Mouse (Mus musculus) midbrain, embryonic 10.5 days (tissue): ENCODE data around the gene Olfr930. TPM values are rescaled to one million over a fixed set of nuclear protein-coding genes. Genes with fewer than 3 reads are reported as not detected.

Source experiments
- DNase-seq: peaks from one replicate; pipeline ENCODE4 v3.0.0-alpha.2; 2017; ENCODE audit warnings: low spot score
- H3K27ac ChIP-seq: fragments of 300-500 bp; sonication (generic); replicated peaks from 2 replicates; pipeline ENCODE4 v1.5.1; 2016; ENCODE audit warnings: mild to moderate bottlenecking
- H3K27me3 ChIP-seq: fragments of 300-500 bp; sonication (generic); 2 replicates; pipeline ENCODE4 v1.6.1; 2016; ENCODE audit warnings: low read depth, mild to moderate bottlenecking; ENCODE audit not compliant: poor library complexity, severe bottlenecking
- H3K36me3 ChIP-seq: fragments of 300-500 bp; sonication (generic); 2 replicates; pipeline ENCODE4 v1.6.1; 2016; ENCODE audit warnings: mild to moderate bottlenecking, moderate library complexity
- H3K4me1 ChIP-seq: fragments of 300-500 bp; sonication (generic); 2 replicates; pipeline ENCODE4 v1.6.1; 2016
- H3K4me3 ChIP-seq: fragments of 300-500 bp; sonication (generic); 2 replicates; pipeline ENCODE4 v1.5.1; 2016; ENCODE audit warnings: mild to moderate bottlenecking, moderate library complexity
- H3K9me3 ChIP-seq: fragments of 300-500 bp; sonication (generic); replicated peaks from 2 replicates; pipeline ENCODE4 v1.6.1; 2016; ENCODE audit warnings: mild to moderate bottlenecking
- WGBS: fragments of 180-500 bp; shearing (Covaris S2); methylation state at CpG from one replicate; pipeline ENCODE4 v1.1.7; 2016; 5-methylcytosine and 5-hydroxymethylcytosine counted together
- polyA plus RNA-seq: library from polyadenylated mRNA; unstranded; fragments of >200 nt; fragmentation: Nextera tagmentation; extraction: Ambion mirVana; gene quantifications from 2 replicates; pipeline ENCODE4 v1.2.1, GENCODE M21; 2016

The Olfr930 gene
- polyA plus RNA-seq, result not detected in 2 replicates

DNA sequence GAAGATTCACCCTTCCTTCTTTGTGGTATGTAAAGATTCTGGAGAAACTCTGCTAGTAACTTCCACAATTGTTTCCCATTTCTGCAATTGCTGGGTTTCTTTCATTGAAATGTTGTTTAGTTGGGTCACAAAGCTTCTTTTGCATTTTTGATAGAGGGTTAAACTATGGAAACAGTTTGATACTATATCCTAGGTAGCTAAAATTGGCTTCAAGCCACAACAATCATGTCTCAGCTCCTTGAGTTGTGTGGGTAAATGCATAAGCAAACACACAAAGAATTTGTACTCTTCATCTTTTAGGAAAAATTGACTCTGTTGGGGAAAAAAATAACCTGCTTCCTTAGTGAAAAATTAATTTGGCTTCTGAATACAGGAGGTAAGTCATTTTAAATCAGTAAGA is at the start of gene Olfr930:
TSS of gene Olfr930 (plus strand) at position 301 of the 400 bp plus-strand sequence.
- Histone ChIP-seq H3K36me3 (no peaks in the 10 kb centered on the region), H3K4me3 (no peak within 1 kb of the TSS), H3K27me3 (no peaks in the 10 kb centered on the region), H3K4me1 (no peaks in the 10 kb centered on the region), H3K27ac (no peak within 1 kb of the TSS), H3K9me3 (no peaks in the 10 kb centered on the region)
- no peak for DNase-seq

DNA sequence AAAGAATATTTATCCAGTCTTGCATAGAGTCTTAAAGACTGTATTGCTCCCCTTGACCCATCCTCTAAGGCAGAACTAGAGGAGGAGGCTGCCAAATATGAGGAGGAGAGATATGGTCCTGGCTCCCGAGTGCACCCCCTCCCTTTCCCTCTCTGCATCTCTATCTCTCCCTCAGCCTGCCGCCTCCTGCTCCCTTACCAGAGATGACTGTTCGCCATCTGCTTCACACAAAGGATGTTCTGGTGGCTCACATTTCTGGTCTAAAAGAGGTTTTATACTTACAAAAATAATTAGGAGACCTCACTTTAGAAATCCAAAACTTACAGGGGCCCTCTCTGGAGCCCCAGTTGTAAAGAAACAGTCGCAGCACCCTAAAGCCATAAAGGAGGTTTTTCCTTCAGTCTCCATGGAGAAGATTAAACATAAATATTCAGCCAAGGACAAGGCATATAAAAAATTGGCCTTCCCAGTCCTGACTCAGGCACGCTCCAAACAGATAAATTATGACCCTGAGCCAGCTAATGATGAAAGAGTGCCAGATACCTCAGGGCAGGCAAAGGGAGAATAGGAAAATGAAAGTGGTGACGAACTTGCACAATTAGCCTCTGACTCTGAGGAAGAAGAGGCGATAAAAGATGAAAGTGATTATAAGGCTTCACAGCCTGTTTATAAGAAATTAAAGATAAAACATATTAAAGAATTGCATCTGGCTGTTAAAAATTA is 24.0 kb downstream of the Olfr930 start:
- Histone ChIP-seq H3K4me3 (no peak overlapping the region), H3K9me3 (0 out of 2 replicates have a peak, but pooled peaks cover 2% of the 10 kb centered on the region), H3K27me3 (no peaks in the 10 kb centered on the region), H3K27ac (no peak overlapping the region), H3K36me3 (no peaks in the 10 kb centered on the region), H3K4me1 (no peaks in the 10 kb centered on the region)
- no peak for DNase-seq
- 89% methylated on average over 7 of the region's 7 CpGs for WGBS

DNA sequence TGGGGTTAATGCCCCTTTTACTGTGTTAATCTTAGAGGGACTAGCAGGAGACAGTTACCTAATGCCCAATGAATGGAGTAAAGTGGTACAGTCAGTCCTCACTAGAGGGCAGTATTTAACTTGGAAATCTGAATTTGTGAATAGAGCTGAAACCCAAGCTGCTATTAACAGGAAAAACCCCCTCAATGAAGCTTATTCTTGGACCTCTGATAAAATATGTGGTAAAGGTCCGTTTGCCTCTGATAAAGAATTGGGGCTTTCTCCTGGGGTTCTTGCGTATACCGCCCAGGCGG is 24.5 kb downstream of the Olfr930 start:
- Histone ChIP-seq H3K36me3 (no peaks in the 10 kb centered on the region), H3K4me1 (no peaks in the 10 kb centered on the region), H3K27ac (no peak overlapping the region), H3K27me3 (no peaks in the 10 kb centered on the region), H3K4me3 (no peak overlapping the region), H3K9me3 (0 out of 2 replicates have a peak, but pooled peaks cover 2% of the 10 kb centered on the region)
- 87% methylated on average over 4 of the region's 4 CpGs for whole genome bisulfite sequencing
- DNase-seq, result no peak

DNA sequence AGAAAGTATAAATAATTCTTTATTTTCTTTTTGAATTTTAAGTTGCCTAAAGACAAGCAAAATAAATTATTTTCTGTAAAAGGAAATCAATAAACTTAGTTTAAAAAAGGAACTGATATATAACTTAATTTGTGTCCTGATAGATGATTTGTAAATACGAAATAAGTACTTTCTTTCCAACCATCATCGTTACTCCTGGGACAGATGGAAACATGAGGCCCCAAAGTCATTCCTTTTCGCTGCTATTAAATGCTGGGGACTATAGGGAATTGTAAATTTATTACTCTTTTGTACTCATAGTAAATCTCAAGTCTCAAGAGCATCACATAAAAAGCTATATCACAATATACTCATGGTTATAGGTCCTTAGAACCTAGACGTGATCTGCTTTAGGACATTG is 42.4 kb downstream of the Olfr930 start, which contains the start of gene Olfr933:
TSS of gene Olfr933 (plus strand) at position 301 of the 400 bp plus-strand sequence.
- Histone ChIP-seq H3K4me3 (no peak within 1 kb of the TSS), H3K27ac (no peak within 1 kb of the TSS), H3K36me3 (no peaks in the 10 kb centered on the region), H3K4me1 (no peaks in the 10 kb centered on the region), H3K9me3 (no peaks in the 10 kb centered on the region), H3K27me3 (no peaks in the 10 kb centered on the region)
- DNase-seq, result no peak
- WGBS, result 85% methylated on average over 4 of the region's 4 CpGs

Other genes starting within 250 kb of the Olfr930 start
- not detected in 2 replicates for gene Olfr919, start 226.1 kb upstream of the Olfr930 start, polyA plus RNA-seq
- 6.0 and 7.2 TPM in 2 replicates for gene Vwa5a, start 211.5 kb upstream of the Olfr930 start, polyA plus RNA-seq
- gene Olfr920, start 177.5 kb upstream of the Olfr930 start, polyA plus RNA-seq, result 0.02 TPM in 1 of 2 replicates, not detected in the other
- gene Olfr921, start 156.7 kb upstream of the Olfr930 start, polyA plus RNA-seq, result not detected in 2 replicates
- not detected in 2 replicates for gene Olfr922, start 115.2 kb upstream of the Olfr930 start, polyA plus RNA-seq
- gene Olfr923, start 103.3 kb upstream of the Olfr930 start, polyA plus RNA-seq, result not detected in 2 replicates
- not detected in 2 replicates for gene Olfr924, start 85.4 kb upstream of the Olfr930 start, polyA plus RNA-seq
- gene Olfr26, start 74.7 kb upstream of the Olfr930 start, polyA plus RNA-seq, result not detected in 2 replicates
- gene Olfr926, start 52.7 kb upstream of the Olfr930 start, polyA plus RNA-seq, result not detected in 2 replicates
- gene Olfr933, start 42.5 kb downstream of the Olfr930 start, polyA plus RNA-seq, result not detected in 2 replicates
- gene Olfr934, start 58.5 kb downstream of the Olfr930 start, polyA plus RNA-seq, result not detected in 2 replicates
- gene Olfr935, start 69.9 kb downstream of the Olfr930 start, polyA plus RNA-seq, result not detected in 2 replicates
- not detected in 2 replicates for gene Olfr146, start 93.6 kb downstream of the Olfr930 start, polyA plus RNA-seq
- not detected in 2 replicates for gene Olfr937, start 135.1 kb downstream of the Olfr930 start, polyA plus RNA-seq
- gene Olfr938, start 149.1 kb downstream of the Olfr930 start, polyA plus RNA-seq, result not detected in 2 replicates
- not detected in 2 replicates for gene Olfr27, start 198.3 kb downstream of the Olfr930 start, polyA plus RNA-seq
- not detected in 2 replicates for gene Olfr943, start 236.5 kb downstream of the Olfr930 start, polyA plus RNA-seq